Mouse (Mus musculus) hindbrain, postnatal 0 days (tissue): ENCODE results near the gene Anxa9. TPM values are rescaled to one million over a fixed set of nuclear protein-coding genes. Genes with fewer than 3 reads are reported as not detected.

Experiments used
- ATAC-seq: fragments of 200-750 bp; cut with Nextera tagmentation; 2 replicates; pipeline ENCODE4 v1.8.0; 2017; ENCODE audit warnings: mild to moderate bottlenecking, moderate TSS enrichment, moderate library complexity
- DNase-seq: peaks from one replicate; pipeline ENCODE4 v3.0.0-alpha.2; 2015; ENCODE audit warnings: low spot score
- H3K27ac ChIP-seq: fragments of 300-500 bp; sonication (generic); 2 replicates; pipeline ENCODE4 v1.5.1; 2014; ENCODE audit warnings: mild to moderate bottlenecking
- H3K27me3 ChIP-seq: fragments of 300-500 bp; sonication (generic); 2 replicates; pipeline ENCODE4 v1.6.1; 2014; ENCODE audit warnings: low read length, mixed read lengths; ENCODE audit not compliant: insufficient read depth
- H3K36me3 ChIP-seq: fragments of 300-500 bp; sonication (generic); 2 replicates; pipeline ENCODE4 v1.6.1; 2014; ENCODE audit warnings: low read length, mixed read lengths; ENCODE audit not compliant: insufficient read depth
- H3K4me1 ChIP-seq: fragments of 300-500 bp; sonication (generic); 2 replicates; pipeline ENCODE4 v1.6.1; 2014; ENCODE audit warnings: antibody characterized with exemption, low read length, mixed read lengths; ENCODE audit not compliant: insufficient read depth
- H3K4me2 ChIP-seq: fragments of 300-500 bp; sonication (generic); 2 replicates; pipeline ENCODE4 v1.6.1; 2014; ENCODE audit warnings: low read depth, mild to moderate bottlenecking, low read length, moderate library complexity, mixed read lengths
- H3K4me3 ChIP-seq: fragments of 300-500 bp; sonication (generic); 2 replicates; pipeline ENCODE4 v1.5.1; 2014; ENCODE audit warnings: low read length
- H3K9ac ChIP-seq: fragments of 300-500 bp; sonication (generic); replicated peaks from 2 replicates; pipeline ENCODE4 v1.6.1; 2014; ENCODE audit warnings: mild to moderate bottlenecking, low read length, moderate library complexity, mixed read lengths
- H3K9me3 ChIP-seq: fragments of 300-500 bp; sonication (generic); 2 replicates; pipeline ENCODE4 v1.6.1; 2016; ENCODE audit warnings: low read length, mixed read lengths
- CTCF ChIP-seq: IDR thresholded peaks from 2 replicates; pipeline ENCODE4 v1.5.1; 2016; ENCODE audit warnings: antibody characterized with exemption, control low read depth, low read depth
- WGBS: fragments of 180-500 bp; shearing (Covaris S2); extraction: QIAGEN DNeasy Blood & Tissue Kit; methylation state at CpG from one replicate; pipeline ENCODE4 v1.1.7; 2014; 5-methylcytosine and 5-hydroxymethylcytosine counted together
- polyA plus RNA-seq: library from polyadenylated mRNA; unstranded; fragments of >200 nt; fragmentation: Nextera tagmentation; extraction: Ambion mirVana; gene quantifications from 2 replicates; pipeline ENCODE4 v1.2.1, GENCODE M21; 2015
- total RNA-seq: library from RNA; depleted of rRNA; stranded (reverse); fragments of >200 nt; gene quantifications from 2 replicates; pipeline ENCODE4 v1.2.3, GENCODE M21; 2014

Anxa9 gene
- total and polyA plus RNA-seq, 2 experiments from 2014 or later, result 0.31 to 0.48 TPM

DNA sequence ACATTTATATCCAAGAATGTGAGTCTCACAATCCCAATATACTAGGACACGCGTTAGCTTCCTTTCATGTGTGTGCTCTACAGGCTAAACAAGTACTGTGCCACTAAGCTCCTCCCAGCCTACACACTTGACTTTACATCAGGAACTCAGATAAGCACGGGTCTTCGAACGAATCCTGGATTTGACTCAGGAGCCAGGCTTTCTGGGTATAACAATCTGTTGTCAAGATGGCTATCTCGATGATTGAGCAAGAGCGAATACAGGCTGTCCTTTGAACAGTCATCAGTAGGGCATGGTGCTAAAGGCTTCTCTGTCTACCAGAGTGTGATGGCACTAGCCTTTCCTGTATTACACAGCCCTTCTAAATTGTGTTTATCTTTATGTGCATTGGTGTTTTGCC, 9.0 kb downstream of the Anxa9 start:
- no peaks in the 10 kb centered on the region for H3K4me1 ChIP-seq
- ATAC-seq, result no peak

DNA sequence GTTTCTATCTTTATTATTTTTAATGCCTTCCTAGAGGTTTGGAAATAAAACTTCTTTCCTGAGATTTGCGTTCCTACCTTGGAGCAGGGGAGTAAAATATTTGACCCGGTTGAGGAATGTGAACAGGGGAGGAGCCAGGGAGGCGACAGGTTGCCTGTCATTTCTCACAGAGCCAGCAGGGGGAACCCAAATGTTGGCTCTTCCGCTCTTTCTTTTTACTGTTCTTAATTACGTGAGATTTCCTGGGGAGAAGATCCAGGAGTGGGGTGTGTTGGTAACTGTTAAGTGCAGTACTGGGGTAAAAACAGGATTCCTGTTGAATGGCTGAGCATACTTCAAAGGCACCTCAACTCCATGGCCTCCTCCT, 10.9 kb downstream of the Anxa9 start:
- TF ChIP-seq CTCF, result peak; percentile 73
- no peaks in the 10 kb centered on the region for H3K9me3 ChIP-seq
- H3K4me3 ChIP-seq, result no peak overlapping the region
- no peaks in the 10 kb centered on the region for H3K4me1 ChIP-seq
- ATAC-seq, result peak; percentile 56; the same call in 1 of the 2 replicates
- H3K4me2 ChIP-seq, result no peak overlapping the region
- H3K36me3 ChIP-seq, result peaks cover 25% of the 10 kb centered on the region; the same call in 1 of the 2 replicates
- no peak overlapping the region for H3K9ac ChIP-seq
- 16% methylated on average over 5 of the region's 5 CpGs for WGBS
- peak; percentile 56 for DNase-seq
- H3K27me3 ChIP-seq, result no peaks in the 10 kb centered on the region
- no peak overlapping the region for H3K27ac ChIP-seq

More for the DNA sequence above, 9.0 kb downstream of the Anxa9 start:
- no peak for DNase-seq
- Histone ChIP-seq H3K4me3 (no peak overlapping the region), H3K4me2 (no peak overlapping the region), H3K9ac (no peak overlapping the region), H3K27ac (no peak overlapping the region), H3K9me3 (no peaks in the 10 kb centered on the region), H3K27me3 (no peaks in the 10 kb centered on the region), H3K36me3 (peaks cover 23% of the 10 kb centered on the region; the same call in 1 of the 2 replicates)
- WGBS, result 94% methylated on average over 7 of the region's 7 CpGs
- TF ChIP-seq CTCF, result no peak

DNA sequence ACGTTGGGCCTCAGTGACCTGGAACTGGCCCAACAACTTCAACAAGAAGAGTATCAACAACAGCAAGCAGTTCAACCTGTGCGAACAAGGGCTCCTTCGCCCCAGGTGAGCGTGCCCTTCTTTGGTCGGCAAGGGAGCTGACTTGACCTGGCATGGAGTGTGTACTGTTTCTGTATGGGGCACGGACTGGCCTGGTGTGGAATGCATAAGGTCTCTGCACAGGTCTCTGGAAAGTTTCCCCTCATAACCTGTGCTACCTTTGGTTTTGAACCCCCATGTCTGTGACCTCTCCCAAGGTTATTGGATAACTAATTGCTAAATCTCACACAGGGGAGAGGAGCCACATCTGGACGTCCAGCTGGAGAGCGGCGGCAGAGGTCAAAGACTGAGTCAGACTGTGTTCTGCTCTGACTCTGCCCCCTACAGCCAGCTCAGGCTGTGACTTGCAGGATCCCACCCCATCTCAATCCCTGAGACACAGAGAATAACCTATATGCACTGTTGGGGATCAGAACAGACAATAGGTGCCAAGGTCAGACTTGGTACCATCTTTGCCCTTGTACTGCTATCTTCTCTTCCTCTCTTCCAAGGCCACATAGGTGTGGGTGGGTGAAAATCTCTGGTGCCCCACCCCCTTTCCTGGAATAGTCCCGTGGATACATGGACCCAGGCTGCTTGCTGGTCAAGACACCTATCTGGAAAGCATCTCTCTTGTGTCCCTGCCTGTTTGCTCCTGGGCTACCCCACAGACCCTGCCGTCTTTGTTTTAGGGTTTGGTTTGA, 11.5 kb downstream of the Anxa9 start:
- Histone ChIP-seq H3K9me3 (no peaks in the 10 kb centered on the region), H3K4me2 (no peak overlapping the region), H3K27me3 (no peaks in the 10 kb centered on the region), H3K4me1 (no peaks in the 10 kb centered on the region), H3K9ac (no peak overlapping the region), H3K36me3 (peaks cover 25% of the 10 kb centered on the region; the same call in 1 of the 2 replicates), H3K4me3 (no peak overlapping the region), H3K27ac (no peak overlapping the region)
- peak; percentile 53 for ATAC-seq
- DNase-seq, result no peak
- 82% methylated on average over 11 of the region's 11 CpGs for WGBS
- no peak for TF ChIP-seq CTCF

DNA sequence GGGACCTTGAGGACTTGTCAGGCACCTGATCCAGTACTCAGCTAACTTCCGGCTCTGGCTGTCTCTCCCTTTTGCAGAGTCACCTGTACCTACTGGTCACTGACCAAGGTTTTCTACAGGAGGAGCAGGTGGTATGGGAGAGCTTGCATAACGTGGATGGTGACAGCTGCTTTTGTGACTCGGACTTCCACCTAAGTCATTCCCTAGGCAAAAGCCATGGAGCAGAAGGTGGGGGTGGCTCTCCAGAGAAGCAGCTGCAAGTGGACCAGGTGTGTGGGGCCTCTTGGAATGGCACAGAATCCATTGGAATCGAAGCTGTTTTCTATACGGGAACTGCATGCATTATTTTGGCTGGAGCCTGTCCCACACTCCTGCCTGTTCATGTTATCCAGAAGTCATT, 12.3 kb downstream of the Anxa9 start:
- WGBS, result 90% methylated on average over 5 of the region's 5 CpGs
- H3K36me3 ChIP-seq, result peaks cover 25% of the 10 kb centered on the region; the same call in 1 of the 2 replicates

DNA sequence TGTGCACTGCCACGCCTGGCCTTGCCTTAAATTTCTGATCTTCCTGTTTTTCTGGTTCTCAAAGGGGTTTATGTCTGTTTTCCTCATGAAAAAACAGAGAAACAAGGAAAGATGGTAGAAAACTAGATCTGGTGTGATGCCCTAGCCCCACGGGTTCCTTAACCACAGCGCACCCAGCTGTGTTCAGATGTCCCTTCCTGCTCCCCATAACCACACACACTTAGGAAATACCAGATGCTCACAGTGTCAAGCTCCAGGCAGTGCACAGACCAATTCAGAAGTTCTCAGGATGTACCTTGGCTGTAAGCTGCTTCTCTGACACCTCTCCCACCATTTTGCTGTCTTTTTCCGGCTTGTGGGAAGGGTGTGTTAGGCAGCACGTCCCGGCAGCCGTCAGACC, 12.7 kb downstream of the Anxa9 start:
- no peak overlapping the region for H3K27ac ChIP-seq
- DNase-seq (no peak), ATAC-seq (no peak)
- no peaks in the 10 kb centered on the region for H3K27me3 ChIP-seq
- no peak overlapping the region for H3K9ac ChIP-seq
- no peak for TF ChIP-seq CTCF
- H3K4me3 ChIP-seq, result no peak overlapping the region
- no peaks in the 10 kb centered on the region for H3K9me3 ChIP-seq
- H3K36me3 ChIP-seq, result peaks cover 25% of the 10 kb centered on the region; the same call in 1 of the 2 replicates
- 86% methylated on average over 7 of the region's 7 CpGs for WGBS
- no peak overlapping the region for H3K4me2 ChIP-seq
- H3K4me1 ChIP-seq, result no peaks in the 10 kb centered on the region

More for the DNA sequence above, 12.3 kb downstream of the Anxa9 start:
- Histone ChIP-seq H3K4me1 (no peaks in the 10 kb centered on the region), H3K9ac (no peak overlapping the region), H3K4me3 (no peak overlapping the region), H3K4me2 (no peak overlapping the region), H3K9me3 (no peaks in the 10 kb centered on the region), H3K27me3 (no peaks in the 10 kb centered on the region), H3K27ac (no peak overlapping the region)
- DNase-seq (no peak), ATAC-seq (no peak)
- no peak for TF ChIP-seq CTCF

DNA sequence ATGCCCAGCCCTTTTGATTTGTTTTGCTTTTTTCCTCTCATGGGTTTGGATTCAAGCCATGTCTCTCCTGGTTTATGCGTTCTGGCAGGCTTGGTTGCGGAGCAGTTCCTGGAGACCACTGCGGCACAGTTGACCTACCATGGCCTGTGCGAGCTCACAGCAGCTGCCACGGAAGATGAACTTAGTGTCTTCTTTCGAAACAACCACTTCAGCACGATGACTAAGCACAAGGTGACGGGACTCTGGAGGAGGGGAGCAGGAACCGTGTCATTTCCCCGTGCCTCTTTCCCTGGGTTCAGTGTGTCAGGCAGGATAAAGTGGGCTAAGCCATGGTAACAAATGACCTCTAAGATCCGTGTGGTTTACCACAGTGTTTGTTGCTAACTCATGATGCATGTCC, 13.4 kb downstream of the Anxa9 start:
- no peaks in the 10 kb centered on the region for H3K27me3 ChIP-seq
- no peaks in the 10 kb centered on the region for H3K4me1 ChIP-seq
- H3K27ac ChIP-seq, result no peak overlapping the region
- H3K9ac ChIP-seq, result no peak overlapping the region
- H3K9me3 ChIP-seq, result no peaks in the 10 kb centered on the region
- ATAC-seq (no peak), DNase-seq (no peak)
- TF ChIP-seq CTCF, result no peak
- no peak overlapping the region for H3K4me2 ChIP-seq
- no peak overlapping the region for H3K4me3 ChIP-seq
- 77% methylated on average over 11 of the region's 11 CpGs for WGBS
- H3K36me3 ChIP-seq, result peaks cover 25% of the 10 kb centered on the region; the same call in 1 of the 2 replicates

DNA sequence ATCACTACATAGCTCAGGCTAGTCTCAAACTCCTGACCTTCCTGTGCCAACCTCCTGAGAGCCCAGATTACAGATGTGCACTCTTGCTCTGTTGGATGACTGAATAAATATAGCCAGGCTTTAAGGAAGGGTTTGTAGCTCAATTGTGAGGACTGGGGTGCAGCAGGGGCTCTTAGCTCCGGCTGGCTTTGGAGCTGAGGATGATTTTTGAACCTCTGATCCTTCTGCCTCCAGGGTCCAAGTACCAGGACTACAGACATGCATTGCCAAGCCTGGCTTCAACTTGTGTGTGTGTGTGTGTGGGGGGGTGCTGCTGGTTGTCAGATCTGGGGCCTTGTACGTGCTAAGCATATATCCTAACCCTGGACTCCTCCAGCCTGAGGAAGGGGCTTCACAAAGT, 14.1 kb downstream of the Anxa9 start:
- H3K36me3 ChIP-seq, result peaks cover 27% of the 10 kb centered on the region; the same call in 1 of the 2 replicates
- 98% methylated on average over 2 of the region's 2 CpGs for WGBS

More for the DNA sequence above, 14.1 kb downstream of the Anxa9 start:
- Histone ChIP-seq H3K9ac (no peak overlapping the region), H3K27ac (no peak overlapping the region), H3K4me2 (no peak overlapping the region), H3K4me1 (no peaks in the 10 kb centered on the region), H3K9me3 (no peaks in the 10 kb centered on the region), H3K4me3 (no peak overlapping the region), H3K27me3 (no peaks in the 10 kb centered on the region)
- TF ChIP-seq CTCF, result no peak
- ATAC-seq (no peak), DNase-seq (no peak)
